Mouse (Mus musculus): Measurements from ENCODE around the gene Lrch1. TPM values are rescaled to one million over a fixed set of nuclear protein-coding genes. Genes with fewer than 3 reads are reported as not detected.

Gene Lrch1
- polyA plus RNA-seq, 1 experiment from 2014 or later = 15.4 TPM

DNA sequence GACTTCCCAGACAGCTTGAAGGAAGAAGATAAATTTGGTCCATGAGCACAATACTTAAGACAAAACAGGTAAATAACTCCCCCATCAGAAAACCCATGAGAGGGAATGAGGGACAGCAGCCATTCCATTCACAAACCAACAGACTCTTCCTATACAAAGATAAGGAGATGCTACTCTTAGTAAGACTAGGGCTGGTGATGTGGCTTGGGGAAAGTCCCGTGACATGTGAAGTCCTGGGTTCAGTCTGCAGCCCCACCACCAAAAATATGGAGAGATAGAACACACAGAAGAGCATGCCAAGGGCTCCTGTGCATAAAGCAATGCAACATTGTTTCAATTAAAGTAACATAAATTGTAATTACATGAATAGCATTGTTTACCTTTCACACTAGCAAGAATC, 88.5 kb downstream of the Lrch1 start:
- H3K27ac ChIP-seq (ENCODE audit: low read depth, low read length) = no peak overlapping the region
- no peak overlapping the region for H3K4me2 ChIP-seq (ENCODE audit: low read length)
- peaks cover 2% of the 10 kb centered on the region; the same call in 1 of the 2 replicates for H3K36me3 ChIP-seq (ENCODE audit: control insufficient read depth, insufficient read depth, low read length)
- H3K4me3 ChIP-seq (ENCODE audit: low read length) = no peak overlapping the region
- H3K9ac ChIP-seq (ENCODE audit: low read depth, low read length) = no peak overlapping the region
- H3K27me3 ChIP-seq (replicated peaks; ENCODE audit: control insufficient read depth, insufficient read depth, low read length) = no peaks in the 10 kb centered on the region
- ATAC-seq = no peak
- 94% methylated on average over 1 of the region's 1 CpGs for WGBS
- H3K4me1 ChIP-seq (ENCODE audit: control insufficient read depth, insufficient read depth, low read depth, low read length) = no peaks in the 10 kb centered on the region
- H3K9me3 ChIP-seq (ENCODE audit: control insufficient read depth, low read length) = no peaks in the 10 kb centered on the region

DNA sequence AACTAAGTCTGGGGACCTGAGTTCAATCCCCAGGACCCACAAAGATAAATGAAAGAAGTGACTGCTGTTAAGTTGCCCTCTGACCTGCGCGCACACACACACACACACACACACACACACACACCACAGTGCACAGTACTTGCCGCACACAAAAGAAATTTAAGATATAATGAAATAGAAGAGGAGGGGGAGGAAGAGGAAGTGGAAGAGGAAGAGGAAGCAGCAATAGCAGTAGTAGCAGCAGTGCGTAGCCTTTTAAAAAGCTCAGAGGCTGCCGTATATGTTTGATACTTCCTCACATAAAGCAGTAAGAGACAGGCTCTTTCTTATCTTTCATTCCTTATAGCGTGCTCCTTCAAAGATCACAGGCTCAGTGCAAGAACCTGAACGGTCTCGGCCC, 92.2 kb downstream of the Lrch1 start:
- no peak overlapping the region for H3K4me3 ChIP-seq (ENCODE audit: low read length)
- WGBS = 93% methylated on average over 8 of the region's 8 CpGs
- no peaks in the 10 kb centered on the region for H3K9me3 ChIP-seq (ENCODE audit: control insufficient read depth, low read length)
- H3K9ac ChIP-seq (ENCODE audit: low read depth, low read length) = no peak overlapping the region
- H3K27me3 ChIP-seq (replicated peaks; ENCODE audit: control insufficient read depth, insufficient read depth, low read length) = no peaks in the 10 kb centered on the region
- no peak overlapping the region for H3K4me2 ChIP-seq (ENCODE audit: low read length)
- H3K27ac ChIP-seq (ENCODE audit: low read depth, low read length) = no peak overlapping the region
- H3K36me3 ChIP-seq (ENCODE audit: control insufficient read depth, insufficient read depth, low read length) = peaks cover 2% of the 10 kb centered on the region; the same call in 1 of the 2 replicates
- peaks cover 22% of the 10 kb centered on the region for H3K4me1 ChIP-seq (ENCODE audit: control insufficient read depth, insufficient read depth, low read depth, low read length)
- ATAC-seq = no peak

DNA sequence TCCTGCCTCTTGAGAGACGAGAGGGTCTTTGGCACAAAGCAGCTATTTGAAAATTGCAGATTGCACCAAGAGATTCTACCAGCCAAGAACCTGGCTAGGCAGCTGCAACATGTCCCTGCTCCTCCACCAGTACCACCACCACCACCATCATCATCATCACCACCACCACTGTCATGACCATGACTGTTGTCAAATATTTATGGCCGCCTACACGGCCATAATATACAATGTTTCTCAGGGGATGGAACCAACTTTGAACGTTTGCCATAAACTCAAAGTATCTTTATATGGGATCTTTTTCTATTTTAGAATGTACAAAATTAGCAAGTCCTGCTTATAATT, 93.9 kb downstream of the Lrch1 start:
- no peak overlapping the region for H3K4me3 ChIP-seq (ENCODE audit: low read length)

DNA sequence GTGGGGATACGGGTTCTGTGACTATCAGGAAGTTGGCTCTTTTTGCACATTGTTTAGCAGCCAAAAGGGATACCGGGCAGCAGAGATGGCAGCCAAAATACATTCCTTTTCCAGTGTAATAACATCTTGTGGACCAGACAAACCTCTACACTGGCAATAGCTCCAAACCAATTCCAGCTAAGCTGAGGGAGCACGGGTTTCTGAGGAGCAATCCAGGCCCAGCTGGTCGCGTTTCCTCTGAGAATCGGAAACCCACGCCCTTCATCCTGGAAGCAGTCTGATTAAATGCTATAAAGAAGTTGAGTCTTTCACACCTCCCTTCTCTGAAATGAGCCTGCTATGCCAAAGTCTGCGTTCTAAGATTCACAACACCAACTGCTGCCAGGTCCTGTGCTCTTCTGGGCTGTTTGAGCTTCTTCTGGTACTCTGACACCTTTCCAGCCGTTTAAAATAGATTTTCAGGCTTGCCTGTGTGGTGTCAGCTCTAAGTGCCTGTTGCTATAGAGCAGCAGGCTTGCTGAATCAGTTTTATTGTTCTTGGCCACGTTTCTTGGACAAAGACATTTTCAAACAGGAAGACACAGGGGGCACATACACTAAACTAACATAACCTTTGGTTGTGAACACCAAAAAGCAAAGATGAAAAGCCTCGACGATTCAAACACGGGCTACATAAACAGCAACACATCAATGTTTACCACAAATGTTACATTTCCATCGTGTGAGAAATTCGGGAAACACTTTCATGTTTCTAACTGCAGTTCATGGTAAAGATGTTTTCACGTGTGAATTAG, 94.5 kb downstream of the Lrch1 start:
- WGBS = 31% methylated on average over 16 of the region's 16 CpGs
- Histone ChIP-seq H3K4me3 (ENCODE audit: low read length) (no peak overlapping the region), H3K27me3 (replicated peaks; ENCODE audit: control insufficient read depth, insufficient read depth, low read length) (no peaks in the 10 kb centered on the region), H3K36me3 (ENCODE audit: control insufficient read depth, insufficient read depth, low read length) (peaks cover 2% of the 10 kb centered on the region; the same call in 1 of the 2 replicates), H3K4me2 (ENCODE audit: low read length) (peak overlapping the region; percentile 18; the same call in 1 of the 2 replicates), H3K4me1 (ENCODE audit: control insufficient read depth, insufficient read depth, low read depth, low read length) (peaks cover 22% of the 10 kb centered on the region), H3K9ac (ENCODE audit: low read depth, low read length) (no peak overlapping the region), H3K9me3 (ENCODE audit: control insufficient read depth, low read length) (no peaks in the 10 kb centered on the region), H3K27ac (ENCODE audit: low read depth, low read length) (peak overlapping the region; percentile 69)
- peak; percentile 35; the same call in 1 of the 2 replicates for ATAC-seq

More for the DNA sequence above, 93.9 kb downstream of the Lrch1 start:
- no peak overlapping the region for H3K9ac ChIP-seq (ENCODE audit: low read depth, low read length)
- H3K4me2 ChIP-seq (ENCODE audit: low read length) = no peak overlapping the region
- no peaks in the 10 kb centered on the region for H3K27me3 ChIP-seq (replicated peaks; ENCODE audit: control insufficient read depth, insufficient read depth, low read length)
- peak overlapping the region; percentile 69 for H3K27ac ChIP-seq (ENCODE audit: low read depth, low read length)
- 66% methylated on average over 4 of the region's 4 CpGs for WGBS
- no peak for ATAC-seq
- peaks cover 22% of the 10 kb centered on the region for H3K4me1 ChIP-seq (ENCODE audit: control insufficient read depth, insufficient read depth, low read depth, low read length)
- H3K36me3 ChIP-seq (ENCODE audit: control insufficient read depth, insufficient read depth, low read length) = peaks cover 2% of the 10 kb centered on the region; the same call in 1 of the 2 replicates
- no peaks in the 10 kb centered on the region for H3K9me3 ChIP-seq (ENCODE audit: control insufficient read depth, low read length)

DNA sequence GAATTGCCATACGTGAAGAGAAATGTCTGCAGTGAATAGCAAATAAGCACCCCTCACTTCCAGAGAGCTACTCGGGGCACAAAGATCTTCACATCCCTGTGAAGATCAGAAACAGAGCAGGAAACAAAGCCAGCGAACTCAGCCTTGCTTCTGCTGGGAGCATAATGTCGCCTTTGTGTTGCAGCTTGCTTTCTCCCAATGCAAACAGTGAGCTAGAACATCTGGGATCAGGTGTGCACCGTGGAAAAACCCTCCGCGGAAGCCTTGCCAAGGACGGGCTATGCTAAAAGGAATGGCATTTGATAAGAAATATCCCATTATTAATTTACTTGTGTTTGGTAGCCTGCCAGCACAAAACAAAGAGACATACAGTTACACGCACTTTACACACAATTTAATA, 95.8 kb downstream of the Lrch1 start:
- no peak for ATAC-seq
- 34% methylated on average over 9 of the region's 9 CpGs for WGBS
- H3K27ac ChIP-seq (ENCODE audit: low read depth, low read length) = peak overlapping the region; percentile 54; the same call in 1 of the 2 replicates
- H3K4me1 ChIP-seq (ENCODE audit: control insufficient read depth, insufficient read depth, low read depth, low read length) = peaks cover 22% of the 10 kb centered on the region
- peak overlapping the region; percentile 7; the same call in 1 of the 2 replicates for H3K4me2 ChIP-seq (ENCODE audit: low read length)
- H3K4me3 ChIP-seq (ENCODE audit: low read length) = no peak overlapping the region
- no peaks in the 10 kb centered on the region for H3K9me3 ChIP-seq (ENCODE audit: control insufficient read depth, low read length)
- no peak overlapping the region; the same call in 1 of the 2 replicates for H3K9ac ChIP-seq (ENCODE audit: low read depth, low read length)
- H3K36me3 ChIP-seq (ENCODE audit: control insufficient read depth, insufficient read depth, low read length) = peaks cover 2% of the 10 kb centered on the region; the same call in 1 of the 2 replicates
- no peaks in the 10 kb centered on the region for H3K27me3 ChIP-seq (replicated peaks; ENCODE audit: control insufficient read depth, insufficient read depth, low read length)

DNA sequence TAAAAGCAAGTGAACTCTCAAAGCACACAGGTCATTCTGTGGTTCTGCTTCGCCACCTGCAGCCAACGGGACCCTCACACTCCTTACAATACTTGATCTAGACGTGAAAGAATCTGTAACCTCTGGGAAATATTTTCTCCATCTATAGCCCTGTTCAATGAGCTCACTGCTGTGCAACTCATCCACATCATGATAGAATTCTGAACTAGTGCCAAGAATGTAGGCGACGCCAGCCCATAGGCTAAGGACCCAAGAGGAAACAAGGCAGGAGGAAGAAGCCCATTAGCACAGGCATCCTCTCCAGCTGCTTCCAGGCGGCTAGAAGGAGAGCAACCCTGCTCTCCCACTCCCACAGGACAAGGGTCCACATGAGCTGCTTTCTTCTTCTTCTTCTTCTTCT, 98.7 kb downstream of the Lrch1 start:
- Histone ChIP-seq H3K36me3 (ENCODE audit: control insufficient read depth, insufficient read depth, low read length) (no peaks in the 10 kb centered on the region), H3K4me2 (ENCODE audit: low read length) (no peak overlapping the region), H3K4me1 (ENCODE audit: control insufficient read depth, insufficient read depth, low read depth, low read length) (peaks cover 29% of the 10 kb centered on the region), H3K27me3 (replicated peaks; ENCODE audit: control insufficient read depth, insufficient read depth, low read length) (no peaks in the 10 kb centered on the region), H3K27ac (ENCODE audit: low read depth, low read length) (no peak overlapping the region), H3K9me3 (ENCODE audit: control insufficient read depth, low read length) (no peaks in the 10 kb centered on the region), H3K9ac (ENCODE audit: low read depth, low read length) (no peak overlapping the region), H3K4me3 (ENCODE audit: low read length) (no peak overlapping the region)
- no peak for ATAC-seq
- 55% methylated on average over 6 of the region's 6 CpGs for WGBS

DNA sequence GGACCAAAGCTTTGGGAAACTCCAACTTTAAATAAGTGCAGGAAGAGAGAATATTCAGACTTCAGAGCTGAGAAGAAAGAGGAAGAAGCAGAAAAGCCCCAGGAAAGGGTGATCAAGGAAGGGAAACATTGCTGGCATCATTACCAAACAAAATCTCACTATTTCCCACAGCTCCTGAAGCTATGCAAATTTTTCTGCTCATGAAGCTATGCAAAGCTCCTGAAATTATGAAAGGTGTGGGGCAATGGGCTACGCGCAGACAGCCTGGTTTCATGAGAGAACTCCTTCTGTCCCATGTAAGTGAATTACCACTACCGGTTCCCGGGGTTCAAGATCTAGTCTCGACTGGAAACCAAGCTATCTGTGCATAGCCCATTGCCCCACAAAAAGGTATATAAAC, 99.5 kb downstream of the Lrch1 start:
- ATAC-seq = no peak
- no peak overlapping the region for H3K4me3 ChIP-seq (ENCODE audit: low read length)
- peaks cover 23% of the 10 kb centered on the region for H3K4me1 ChIP-seq (ENCODE audit: control insufficient read depth, insufficient read depth, low read depth, low read length)
- no peak overlapping the region for H3K4me2 ChIP-seq (ENCODE audit: low read length)
- H3K27ac ChIP-seq (ENCODE audit: low read depth, low read length) = no peak overlapping the region
- H3K27me3 ChIP-seq (replicated peaks; ENCODE audit: control insufficient read depth, insufficient read depth, low read length) = no peaks in the 10 kb centered on the region
- no peaks in the 10 kb centered on the region for H3K36me3 ChIP-seq (ENCODE audit: control insufficient read depth, insufficient read depth, low read length)
- H3K9ac ChIP-seq (ENCODE audit: low read depth, low read length) = no peak overlapping the region
- WGBS = 96% methylated on average over 5 of the region's 5 CpGs
- no peaks in the 10 kb centered on the region for H3K9me3 ChIP-seq (ENCODE audit: control insufficient read depth, low read length)

DNA sequence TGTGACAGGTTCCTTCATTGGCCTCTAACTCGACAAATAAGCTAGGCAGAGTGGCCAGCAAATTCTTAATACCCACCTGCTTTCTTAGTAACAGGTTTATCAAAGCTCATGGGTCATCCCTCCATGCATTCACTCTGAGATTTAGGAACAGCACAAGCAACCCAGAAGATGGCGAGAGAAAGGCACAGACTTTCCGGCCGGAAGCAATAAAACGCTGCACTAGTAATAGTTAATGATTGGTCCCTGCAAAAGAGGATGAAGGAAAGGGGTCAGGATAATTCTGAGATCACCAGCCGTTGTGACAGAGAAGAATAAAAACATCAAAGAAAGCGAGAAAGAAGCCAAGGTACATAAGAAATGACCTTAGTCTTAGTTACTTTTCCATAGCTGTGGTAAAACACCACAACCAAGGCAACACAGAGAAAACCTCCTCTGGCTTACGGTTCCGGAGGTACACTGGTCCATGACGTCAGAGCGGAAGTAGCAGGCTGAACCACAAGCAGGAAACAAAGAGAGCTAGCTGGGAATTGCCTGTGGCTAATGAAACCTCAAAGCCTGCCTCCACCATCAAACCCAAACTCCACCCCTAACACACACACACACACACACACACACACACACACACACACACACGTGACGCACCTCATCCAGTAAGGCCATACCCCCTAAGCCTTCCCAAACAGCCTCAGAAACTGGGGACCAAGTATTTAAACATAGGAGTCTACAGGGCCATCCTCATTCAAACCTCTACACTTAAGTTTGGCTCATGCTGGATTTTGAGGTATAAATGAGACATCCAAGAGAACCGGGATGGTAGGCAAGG, 100.2 kb downstream of the Lrch1 start:
- Histone ChIP-seq H3K4me1 (ENCODE audit: control insufficient read depth, insufficient read depth, low read depth, low read length) (peaks cover 16% of the 10 kb centered on the region), H3K9me3 (ENCODE audit: control insufficient read depth, low read length) (no peaks in the 10 kb centered on the region), H3K4me3 (ENCODE audit: low read length) (no peak overlapping the region), H3K4me2 (ENCODE audit: low read length) (no peak overlapping the region), H3K27me3 (replicated peaks; ENCODE audit: control insufficient read depth, insufficient read depth, low read length) (no peaks in the 10 kb centered on the region), H3K9ac (ENCODE audit: low read depth, low read length) (no peak overlapping the region), H3K36me3 (ENCODE audit: control insufficient read depth, insufficient read depth, low read length) (no peaks in the 10 kb centered on the region), H3K27ac (ENCODE audit: low read depth, low read length) (no peak overlapping the region)
- ATAC-seq = no peak
- WGBS = 73% methylated on average over 14 of the region's 14 CpGs

DNA sequence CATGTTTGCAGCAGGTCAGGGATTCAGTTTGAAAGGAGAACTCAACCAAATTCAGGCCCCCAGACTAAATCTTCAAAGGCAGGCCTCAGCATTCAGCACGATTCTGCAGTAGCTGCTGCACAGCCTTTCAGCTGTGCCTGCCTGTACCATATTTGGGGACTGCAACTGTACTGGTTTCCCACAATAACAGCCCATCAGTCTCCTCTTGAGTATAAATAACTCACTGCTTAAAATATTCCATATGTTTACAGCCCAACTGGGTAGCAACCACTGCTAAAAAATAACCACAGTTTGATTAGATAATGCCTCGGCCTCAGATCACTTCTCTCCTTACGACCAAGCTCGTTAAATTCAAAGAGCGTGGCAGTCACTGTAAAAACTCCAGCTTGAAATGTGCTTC, 101.0 kb downstream of the Lrch1 start:
- H3K4me2 ChIP-seq (ENCODE audit: low read length) = no peak overlapping the region
- no peak overlapping the region for H3K9ac ChIP-seq (ENCODE audit: low read depth, low read length)
- H3K4me3 ChIP-seq (ENCODE audit: low read length) = no peak overlapping the region
- H3K4me1 ChIP-seq (ENCODE audit: control insufficient read depth, insufficient read depth, low read depth, low read length) = peaks cover 8% of the 10 kb centered on the region
- no peak for ATAC-seq
- 49% methylated on average over 5 of the region's 5 CpGs for WGBS
- H3K27me3 ChIP-seq (replicated peaks; ENCODE audit: control insufficient read depth, insufficient read depth, low read length) = no peaks in the 10 kb centered on the region
- no peaks in the 10 kb centered on the region for H3K36me3 ChIP-seq (ENCODE audit: control insufficient read depth, insufficient read depth, low read length)
- no peaks in the 10 kb centered on the region for H3K9me3 ChIP-seq (ENCODE audit: control insufficient read depth, low read length)
- no peak overlapping the region for H3K27ac ChIP-seq (ENCODE audit: low read depth, low read length)

Data from hindbrain, embryonic 16.5 days (tissue).